Mouse (Mus musculus): Measurements from ENCODE around the gene Prrx1.

Gene Prrx1

GRCm38 (mm10) chr1:163255884-163256283, 57.6 kb downstream of the Prrx1 start:
- no peak for DNase-seq

DNA sequence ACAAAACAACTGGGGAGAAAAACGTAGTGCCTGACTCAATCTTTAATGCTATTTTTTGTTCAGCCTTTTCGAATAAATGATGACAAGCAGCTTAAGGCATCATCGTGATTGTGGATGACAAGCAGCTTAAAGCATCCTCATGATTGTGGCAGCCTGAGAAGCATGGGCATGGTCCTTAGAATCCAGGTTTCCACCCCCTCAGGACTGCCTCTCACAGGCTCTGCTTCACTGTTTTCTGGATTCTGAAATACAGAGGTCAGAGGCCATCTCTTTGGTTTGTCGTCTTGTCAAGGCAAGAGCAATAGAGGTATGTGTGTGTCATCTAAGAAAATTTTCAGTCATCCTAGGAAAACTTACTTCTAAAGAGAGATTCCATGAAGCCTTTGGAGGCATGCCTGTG, 60.7 kb downstream of the Prrx1 start:
- no peak for DNase-seq

DNA sequence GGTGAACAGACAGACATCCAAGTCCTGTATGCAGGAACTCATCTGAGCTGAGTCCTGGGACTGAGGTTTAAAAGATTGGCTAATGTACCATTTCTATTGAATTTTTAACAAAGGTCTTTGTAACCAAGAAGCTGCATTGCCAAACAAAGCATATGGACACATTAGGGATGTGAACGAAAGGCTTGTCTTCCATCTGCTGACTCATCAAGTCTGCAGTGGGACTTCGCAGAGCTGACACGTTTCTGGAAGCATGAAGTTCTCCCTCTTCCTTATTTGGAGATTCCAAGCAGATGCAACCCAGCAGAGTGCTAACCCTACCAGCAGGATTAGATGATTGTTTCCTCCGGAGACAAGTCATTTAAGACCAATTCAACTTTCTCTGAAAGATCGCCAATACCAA, 61.2 kb downstream of the Prrx1 start:
- DNase-seq: no peak

DNA sequence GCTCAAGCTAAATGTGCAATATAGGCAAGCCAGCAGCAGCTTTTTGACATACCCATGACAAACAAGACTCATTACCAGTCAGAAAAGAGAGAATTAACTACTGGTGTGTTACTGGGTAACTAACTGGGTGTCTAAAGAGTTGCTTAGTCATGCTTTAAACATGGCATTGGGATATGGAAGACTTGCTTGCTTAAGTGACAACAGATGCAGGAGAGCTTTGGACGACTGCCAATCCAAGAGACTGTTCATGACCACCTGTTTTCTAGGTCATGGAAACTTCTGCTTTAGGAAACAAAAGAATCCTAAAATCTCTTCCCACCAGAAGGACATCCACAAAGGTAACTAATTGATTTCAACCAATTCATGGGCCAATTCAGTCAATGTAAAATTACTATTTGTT, 61.7 kb downstream of the Prrx1 start:
- DNase-seq: peak; percentile 4

DNA sequence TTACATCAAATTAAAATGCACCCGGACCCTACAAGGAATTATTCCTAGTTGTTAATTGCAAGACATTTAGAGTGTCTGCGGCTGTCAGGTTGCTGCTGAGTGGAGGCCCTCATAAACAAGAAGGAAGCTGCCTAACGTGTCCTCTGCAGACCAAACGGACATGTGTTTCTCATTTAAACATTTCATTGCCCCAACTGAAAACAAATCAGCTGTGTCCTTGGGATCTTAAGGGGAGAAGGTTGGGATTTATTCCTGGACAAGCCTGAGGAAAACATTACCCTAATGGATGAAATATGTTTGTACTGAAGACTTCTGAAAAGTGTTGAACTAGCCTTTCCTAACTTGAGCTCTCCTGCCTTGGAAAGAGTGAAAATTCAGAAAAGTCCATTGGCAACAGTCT, 74.6 kb downstream of the Prrx1 start:
- no peak for DNase-seq

GRCm38 (mm10) chr1:163231230-163231629, 82.3 kb downstream of the Prrx1 start:
- DNase-seq: no peak

- no peak for DNase-seq
Observed at GRCm38 (mm10) chr1:163226271-163226670, 87.2 kb downstream of the Prrx1 start.

DNA sequence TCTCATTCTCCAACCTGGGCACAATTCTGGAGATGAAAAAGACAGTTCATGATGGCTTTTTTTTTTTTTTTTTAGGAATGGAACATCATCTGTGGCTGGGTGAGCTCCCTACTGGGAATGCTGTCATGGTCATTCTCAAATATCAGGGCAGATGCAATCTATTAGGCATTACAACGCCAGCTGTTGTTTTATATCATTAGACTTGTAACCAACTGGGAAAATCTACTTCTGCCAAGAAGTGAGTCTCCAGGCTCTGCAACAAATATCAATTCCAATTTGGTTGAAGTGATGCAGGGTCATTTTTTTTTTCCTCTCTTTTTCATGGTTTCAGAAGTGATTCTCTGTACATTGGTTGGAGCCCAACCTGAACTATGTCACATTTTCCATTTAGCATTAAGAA, 91.7 kb downstream of the Prrx1 start:
- no peak for DNase-seq

- no peak for DNase-seq
Observed at GRCm38 (mm10) chr1:163208919-163209867, 104.3 kb downstream of the Prrx1 start.

- no peak for DNase-seq
Observed at GRCm38 (mm10) chr1:163198767-163199166, 114.7 kb downstream of the Prrx1 start.

DNA sequence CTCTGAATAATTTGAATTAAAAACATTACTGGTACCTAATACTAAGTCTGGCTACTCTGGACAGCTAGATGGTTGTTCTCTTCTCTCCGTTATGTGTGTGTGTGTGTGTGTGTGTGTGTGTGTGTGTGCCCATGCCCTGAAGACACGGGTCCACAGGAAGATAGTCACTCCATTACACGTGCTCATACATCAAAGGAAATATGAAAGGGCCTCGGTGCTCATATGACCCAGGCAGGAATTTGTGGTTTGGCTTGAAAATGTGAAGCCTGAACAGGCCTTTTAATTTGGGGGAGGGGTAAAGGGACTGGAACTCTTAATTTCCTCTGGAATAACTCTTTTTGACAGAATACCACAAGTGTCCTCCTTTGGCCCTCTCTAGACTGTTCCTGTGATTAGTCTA, 115.5 kb downstream of the Prrx1 start:
- no peak for DNase-seq
